Mouse (Mus musculus): ENCODE results near the gene Lingo1. TPM values are rescaled to one million over a fixed set of nuclear protein-coding genes. Genes with fewer than 3 reads are reported as not detected.

Lingo1 gene
- polyA plus RNA-seq, 1 experiment from 2014 or later, result 56.7 TPM

- no peaks in the 10 kb centered on the region for H3K27me3 ChIP-seq (ENCODE audit: control insufficient read depth, insufficient read depth, low read length)
- no peaks in the 10 kb centered on the region for H3K4me1 ChIP-seq (ENCODE audit: control insufficient read depth, insufficient read depth, low read length)
- ATAC-seq (ENCODE audit: low read depth), result peak; percentile 73
- H3K27ac ChIP-seq (ENCODE audit: low read depth, low read length), result no peak overlapping the region
- no peak overlapping the region for H3K4me3 ChIP-seq (ENCODE audit: low read depth, low read length)
- no peaks in the 10 kb centered on the region for H3K9me3 ChIP-seq (ENCODE audit: control insufficient read depth, low read length)
- no peak overlapping the region for H3K4me2 ChIP-seq (ENCODE audit: low read depth, low read length)
- no peaks in the 10 kb centered on the region for H3K36me3 ChIP-seq (ENCODE audit: control insufficient read depth, insufficient read depth, low read length)
- no peak overlapping the region for H3K9ac ChIP-seq (replicated peaks; ENCODE audit: low read depth, low read length)
- WGBS, result 59% methylated on average over 5 of the region's 5 CpGs
Observed at GRCm38 (mm10) chr9:56739181-56739737, 57.0 kb downstream of the Lingo1 start.

GRCm38 (mm10) chr9:56738261-56739171, 57.8 kb downstream of the Lingo1 start:
- Histone ChIP-seq H3K36me3 (ENCODE audit: control insufficient read depth, insufficient read depth, low read length) (no peaks in the 10 kb centered on the region), H3K9ac (replicated peaks; ENCODE audit: low read depth, low read length) (no peak overlapping the region), H3K4me2 (ENCODE audit: low read depth, low read length) (no peak overlapping the region), H3K27ac (ENCODE audit: low read depth, low read length) (no peak overlapping the region), H3K27me3 (ENCODE audit: control insufficient read depth, insufficient read depth, low read length) (no peaks in the 10 kb centered on the region), H3K4me3 (ENCODE audit: low read depth, low read length) (no peak overlapping the region), H3K4me1 (ENCODE audit: control insufficient read depth, insufficient read depth, low read length) (no peaks in the 10 kb centered on the region), H3K9me3 (ENCODE audit: control insufficient read depth, low read length) (no peaks in the 10 kb centered on the region)
- peak; percentile 53; the same call in 1 of the 2 replicates for ATAC-seq (ENCODE audit: low read depth)
- WGBS, result 41% methylated on average over 9 of the region's 9 CpGs

GRCm38 (mm10) chr9:56734398-56734797, 61.9 kb downstream of the Lingo1 start:
- Histone ChIP-seq H3K4me2 (ENCODE audit: low read depth, low read length) (no peak overlapping the region), H3K9ac (replicated peaks; ENCODE audit: low read depth, low read length) (no peak overlapping the region), H3K27me3 (ENCODE audit: control insufficient read depth, insufficient read depth, low read length) (no peaks in the 10 kb centered on the region), H3K4me1 (ENCODE audit: control insufficient read depth, insufficient read depth, low read length) (no peaks in the 10 kb centered on the region), H3K9me3 (ENCODE audit: control insufficient read depth, low read length) (no peaks in the 10 kb centered on the region), H3K4me3 (ENCODE audit: low read depth, low read length) (no peak overlapping the region), H3K36me3 (ENCODE audit: control insufficient read depth, insufficient read depth, low read length) (no peaks in the 10 kb centered on the region), H3K27ac (ENCODE audit: low read depth, low read length) (no peak overlapping the region)
- no peak for ATAC-seq (ENCODE audit: low read depth)
- 70% methylated on average over 6 of the region's 6 CpGs for WGBS

GRCm38 (mm10) chr9:56730997-56731396, 65.3 kb downstream of the Lingo1 start:
- peaks cover 12% of the 10 kb centered on the region for H3K4me1 ChIP-seq (ENCODE audit: control insufficient read depth, insufficient read depth, low read length)
- H3K4me3 ChIP-seq (ENCODE audit: low read depth, low read length), result no peak overlapping the region
- no peak overlapping the region for H3K4me2 ChIP-seq (ENCODE audit: low read depth, low read length)
- 67% methylated on average over 2 of the region's 2 CpGs for WGBS
- no peak overlapping the region for H3K9ac ChIP-seq (replicated peaks; ENCODE audit: low read depth, low read length)
- H3K36me3 ChIP-seq (ENCODE audit: control insufficient read depth, insufficient read depth, low read length), result no peaks in the 10 kb centered on the region
- H3K27me3 ChIP-seq (ENCODE audit: control insufficient read depth, insufficient read depth, low read length), result no peaks in the 10 kb centered on the region
- no peak overlapping the region for H3K27ac ChIP-seq (ENCODE audit: low read depth, low read length)
- H3K9me3 ChIP-seq (ENCODE audit: control insufficient read depth, low read length), result no peaks in the 10 kb centered on the region
- no peak for ATAC-seq (ENCODE audit: low read depth)

GRCm38 (mm10) chr9:56729145-56729544, 67.1 kb downstream of the Lingo1 start:
- no peak overlapping the region for H3K27ac ChIP-seq (ENCODE audit: low read depth, low read length)
- 47% methylated on average over 2 of the region's 2 CpGs for WGBS
- H3K36me3 ChIP-seq (ENCODE audit: control insufficient read depth, insufficient read depth, low read length), result no peaks in the 10 kb centered on the region

GRCm38 (mm10) chr9:56727703-56728684, 68.3 kb downstream of the Lingo1 start:
- peaks cover 12% of the 10 kb centered on the region for H3K4me1 ChIP-seq (ENCODE audit: control insufficient read depth, insufficient read depth, low read length)
- H3K9me3 ChIP-seq (ENCODE audit: control insufficient read depth, low read length), result no peaks in the 10 kb centered on the region
- H3K4me2 ChIP-seq (ENCODE audit: low read depth, low read length), result no peak overlapping the region
- no peaks in the 10 kb centered on the region for H3K36me3 ChIP-seq (ENCODE audit: control insufficient read depth, insufficient read depth, low read length)
- 0 out of 2 replicates have a peak overlapping the region, but pooled peaks have one; percentile 16 for H3K9ac ChIP-seq (replicated peaks; ENCODE audit: low read depth, low read length)
- 22% methylated on average over 14 of the region's 15 CpGs for WGBS
- peak overlapping the region; percentile 78 for H3K27ac ChIP-seq (ENCODE audit: low read depth, low read length)
- no peaks in the 10 kb centered on the region for H3K27me3 ChIP-seq (ENCODE audit: control insufficient read depth, insufficient read depth, low read length)
- ATAC-seq (ENCODE audit: low read depth), result peak; percentile 57
- H3K4me3 ChIP-seq (ENCODE audit: low read depth, low read length), result no peak overlapping the region

More at GRCm38 (mm10) chr9:56729145-56729544, 67.1 kb downstream of the Lingo1 start:
- no peak overlapping the region for H3K4me2 ChIP-seq (ENCODE audit: low read depth, low read length)
- no peak for ATAC-seq (ENCODE audit: low read depth)
- peaks cover 12% of the 10 kb centered on the region for H3K4me1 ChIP-seq (ENCODE audit: control insufficient read depth, insufficient read depth, low read length)
- H3K9ac ChIP-seq (replicated peaks; ENCODE audit: low read depth, low read length), result no peak overlapping the region
- H3K9me3 ChIP-seq (ENCODE audit: control insufficient read depth, low read length), result no peaks in the 10 kb centered on the region
- no peaks in the 10 kb centered on the region for H3K27me3 ChIP-seq (ENCODE audit: control insufficient read depth, insufficient read depth, low read length)
- no peak overlapping the region for H3K4me3 ChIP-seq (ENCODE audit: low read depth, low read length)

GRCm38 (mm10) chr9:56725814-56726213, 70.5 kb downstream of the Lingo1 start:
- H3K27me3 ChIP-seq (ENCODE audit: control insufficient read depth, insufficient read depth, low read length), result no peaks in the 10 kb centered on the region
- no peak overlapping the region for H3K9ac ChIP-seq (replicated peaks; ENCODE audit: low read depth, low read length)
- H3K4me3 ChIP-seq (ENCODE audit: low read depth, low read length), result no peak overlapping the region
- H3K9me3 ChIP-seq (ENCODE audit: control insufficient read depth, low read length), result no peaks in the 10 kb centered on the region
- ATAC-seq (ENCODE audit: low read depth), result no peak
- 38% methylated on average over 2 of the region's 2 CpGs for WGBS
- no peak overlapping the region for H3K27ac ChIP-seq (ENCODE audit: low read depth, low read length)
- peaks cover 12% of the 10 kb centered on the region for H3K4me1 ChIP-seq (ENCODE audit: control insufficient read depth, insufficient read depth, low read length)
- no peaks in the 10 kb centered on the region for H3K36me3 ChIP-seq (ENCODE audit: control insufficient read depth, insufficient read depth, low read length)
- no peak overlapping the region for H3K4me2 ChIP-seq (ENCODE audit: low read depth, low read length)

GRCm38 (mm10) chr9:56722089-56722825, 74.0 kb downstream of the Lingo1 start:
- no peaks in the 10 kb centered on the region for H3K36me3 ChIP-seq (ENCODE audit: control insufficient read depth, insufficient read depth, low read length)
- no peaks in the 10 kb centered on the region for H3K9me3 ChIP-seq (ENCODE audit: control insufficient read depth, low read length)
- H3K27ac ChIP-seq (ENCODE audit: low read depth, low read length), result no peak overlapping the region
- no peak for ATAC-seq (ENCODE audit: low read depth)
- no peak overlapping the region for H3K4me3 ChIP-seq (ENCODE audit: low read depth, low read length)
- H3K9ac ChIP-seq (replicated peaks; ENCODE audit: low read depth, low read length), result no peak overlapping the region
- no peaks in the 10 kb centered on the region for H3K27me3 ChIP-seq (ENCODE audit: control insufficient read depth, insufficient read depth, low read length)
- 71% methylated on average over 11 of the region's 11 CpGs for WGBS
- no peaks in the 10 kb centered on the region for H3K4me1 ChIP-seq (ENCODE audit: control insufficient read depth, insufficient read depth, low read length)
- H3K4me2 ChIP-seq (ENCODE audit: low read depth, low read length), result no peak overlapping the region
